Mouse (Mus musculus) limb, embryonic 12.5 days (tissue): ENCODE results near the gene Thsd4. TPM values are rescaled to one million over a fixed set of nuclear protein-coding genes. Genes with fewer than 3 reads are reported as not detected.

Experiments
- ATAC-seq: fragments of 200-750 bp; cut with Nextera tagmentation; 2 replicates; pipeline ENCODE4 v1.8.0; 2017; ENCODE audit warnings: low read depth, moderate TSS enrichment; ENCODE audit not compliant: insufficient number of reproducible peaks, insufficient read depth, low FRiP score, low TSS enrichment
- H3K27ac ChIP-seq: fragments of 300-500 bp; sonication (generic); 2 replicates; pipeline ENCODE4 v1.5.1; 2016; ENCODE audit warnings: mild to moderate bottlenecking, moderate library complexity
- H3K27me3 ChIP-seq: fragments of 300-500 bp; sonication (generic); 2 replicates; pipeline ENCODE4 v1.6.1; 2016; ENCODE audit warnings: mild to moderate bottlenecking, moderate library complexity
- H3K36me3 ChIP-seq: fragments of 300-500 bp; sonication (generic); 2 replicates; pipeline ENCODE4 v1.6.1; 2016; ENCODE audit warnings: mild to moderate bottlenecking, moderate library complexity
- H3K4me1 ChIP-seq: fragments of 300-500 bp; sonication (generic); replicated peaks from 2 replicates; pipeline ENCODE4 v1.6.1; 2016
- H3K4me2 ChIP-seq: fragments of 300-500 bp; sonication (generic); 2 replicates; pipeline ENCODE4 v1.6.1; 2016; ENCODE audit warnings: mild to moderate bottlenecking, moderate library complexity
- H3K4me3 ChIP-seq: fragments of 300-500 bp; sonication (generic); replicated peaks from 2 replicates; pipeline ENCODE4 v1.5.1; 2016; ENCODE audit warnings: mild to moderate bottlenecking
- H3K9ac ChIP-seq: fragments of 300-500 bp; sonication (generic); replicated peaks from 2 replicates; pipeline ENCODE4 v1.6.1; 2016; ENCODE audit warnings: mild to moderate bottlenecking, moderate library complexity
- H3K9me3 ChIP-seq: fragments of 300-500 bp; sonication (generic); 2 replicates; pipeline ENCODE4 v1.6.1; 2016; ENCODE audit warnings: mild to moderate bottlenecking, moderate library complexity
- WGBS: fragments of 180-500 bp; shearing (Covaris S2); methylation state at CpG from one replicate; pipeline ENCODE4 v1.1.7; 2016; 5-methylcytosine and 5-hydroxymethylcytosine counted together
- polyA plus RNA-seq: library from polyadenylated mRNA; unstranded; fragments of >200 nt; fragmentation: Nextera tagmentation; extraction: Ambion mirVana; gene quantifications from 2 replicates; pipeline ENCODE4 v1.2.1, GENCODE M21; 2016

Thsd4 gene
- polyA plus RNA-seq, 1 experiment from 2014 or later, result 27.0 TPM

GRCm38 (mm10) chr9:60454406-60455076 lies 67.3 kb downstream of the Thsd4 start:
- Histone ChIP-seq H3K4me3 (no peak overlapping the region), H3K9ac (no peak overlapping the region), H3K4me2 (no peak overlapping the region), H3K9me3 (no peaks in the 10 kb centered on the region), H3K27me3 (no peaks in the 10 kb centered on the region; the same call in 1 of the 2 replicates), H3K36me3 (no peaks in the 10 kb centered on the region), H3K4me1 (peaks cover 14% of the 10 kb centered on the region), H3K27ac (no peak overlapping the region)
- ATAC-seq, result no peak
- 75% methylated on average over 13 of the region's 13 CpGs for WGBS

- ATAC-seq, result no peak
- Histone ChIP-seq H3K4me3 (no peak overlapping the region), H3K4me1 (peaks cover 11% of the 10 kb centered on the region), H3K27me3 (no peaks in the 10 kb centered on the region), H3K4me2 (no peak overlapping the region), H3K9ac (no peak overlapping the region), H3K9me3 (no peaks in the 10 kb centered on the region), H3K36me3 (no peaks in the 10 kb centered on the region), H3K27ac (no peak overlapping the region)
- 87% methylated on average over 3 of the region's 3 CpGs for WGBS
These were observed 72.3 kb downstream of the Thsd4 start for GRCm38 (mm10) chr9:60449498-60449897.

DNA sequence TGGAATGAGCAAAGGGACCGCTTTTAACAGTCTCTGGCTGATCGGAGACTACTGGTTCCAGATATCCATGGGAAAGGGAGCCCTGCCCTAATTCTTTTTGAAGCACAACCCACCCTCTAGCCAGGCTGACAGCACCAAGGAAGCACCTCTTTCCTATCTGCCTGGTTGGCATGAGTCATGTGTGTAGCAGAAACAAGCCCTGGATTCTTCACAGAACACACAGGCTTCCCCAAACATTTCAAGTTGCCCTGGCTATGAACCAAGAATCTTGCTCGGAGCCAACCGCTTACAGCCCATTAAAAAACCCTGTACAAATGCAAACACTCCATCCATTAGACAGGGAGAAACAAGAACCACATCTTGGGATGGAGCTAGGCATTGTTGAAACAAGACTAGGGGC lies 76.0 kb downstream of the Thsd4 start:
- no peak overlapping the region for H3K4me2 ChIP-seq
- no peak overlapping the region for H3K9ac ChIP-seq
- ATAC-seq, result no peak
- H3K27me3 ChIP-seq, result no peaks in the 10 kb centered on the region
- H3K9me3 ChIP-seq, result no peaks in the 10 kb centered on the region
- peaks cover 7% of the 10 kb centered on the region for H3K4me1 ChIP-seq
- WGBS, result 78% methylated on average over 4 of the region's 4 CpGs
- no peaks in the 10 kb centered on the region for H3K36me3 ChIP-seq
- H3K27ac ChIP-seq, result peak overlapping the region; percentile 42; the same call in 1 of the 2 replicates
- H3K4me3 ChIP-seq, result no peak overlapping the region

DNA sequence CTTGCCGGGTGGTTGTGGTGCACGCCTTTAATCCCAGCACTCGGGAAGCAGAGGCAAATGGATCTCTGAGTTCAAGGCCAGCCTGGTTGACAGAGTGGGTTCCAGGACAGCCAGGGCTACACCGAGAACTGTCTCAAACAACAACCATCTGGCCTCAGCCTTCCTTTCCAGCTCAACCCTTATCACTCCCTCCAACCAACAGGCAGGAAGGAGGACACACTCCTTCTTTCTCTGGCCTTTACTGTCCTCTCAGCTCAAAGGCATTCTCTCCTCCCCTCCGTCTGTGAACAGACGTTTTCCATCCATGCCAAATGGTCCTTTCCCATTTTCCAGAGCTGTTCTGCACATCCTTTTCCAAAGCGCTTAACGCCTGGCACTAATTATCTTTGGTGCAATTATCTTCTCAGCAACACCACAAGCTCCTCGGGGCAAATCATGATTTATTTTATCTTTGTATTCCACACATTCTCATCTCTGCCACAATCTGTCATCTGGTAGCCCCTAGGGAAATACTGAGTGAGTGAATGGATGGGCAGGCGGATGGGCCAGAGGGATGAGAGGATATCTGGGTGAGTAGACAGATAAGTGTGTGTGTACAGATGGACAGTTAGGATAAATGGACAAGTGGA lies 80.5 kb downstream of the Thsd4 start:
- WGBS, result 62% methylated on average over 10 of the region's 10 CpGs
- no peak for ATAC-seq

GRCm38 (mm10) chr9:60440506-60440905 lies 81.3 kb downstream of the Thsd4 start:
- Histone ChIP-seq H3K27ac (no peak overlapping the region), H3K9ac (no peak overlapping the region), H3K4me1 (peaks cover 5% of the 10 kb centered on the region; the same call in 1 of the 2 replicates), H3K4me3 (no peak overlapping the region), H3K9me3 (no peaks in the 10 kb centered on the region), H3K4me2 (no peak overlapping the region), H3K36me3 (no peaks in the 10 kb centered on the region), H3K27me3 (no peaks in the 10 kb centered on the region; the same call in 1 of the 2 replicates)
- 57% methylated on average over 8 of the region's 8 CpGs for WGBS
- no peak for ATAC-seq

More for the DNA sequence above, 80.5 kb downstream of the Thsd4 start:
- Histone ChIP-seq H3K36me3 (no peaks in the 10 kb centered on the region), H3K9me3 (no peaks in the 10 kb centered on the region), H3K4me1 (peaks cover 8% of the 10 kb centered on the region), H3K4me2 (no peak overlapping the region), H3K27ac (no peak overlapping the region), H3K27me3 (no peaks in the 10 kb centered on the region; the same call in 1 of the 2 replicates), H3K4me3 (no peak overlapping the region), H3K9ac (no peak overlapping the region)

DNA sequence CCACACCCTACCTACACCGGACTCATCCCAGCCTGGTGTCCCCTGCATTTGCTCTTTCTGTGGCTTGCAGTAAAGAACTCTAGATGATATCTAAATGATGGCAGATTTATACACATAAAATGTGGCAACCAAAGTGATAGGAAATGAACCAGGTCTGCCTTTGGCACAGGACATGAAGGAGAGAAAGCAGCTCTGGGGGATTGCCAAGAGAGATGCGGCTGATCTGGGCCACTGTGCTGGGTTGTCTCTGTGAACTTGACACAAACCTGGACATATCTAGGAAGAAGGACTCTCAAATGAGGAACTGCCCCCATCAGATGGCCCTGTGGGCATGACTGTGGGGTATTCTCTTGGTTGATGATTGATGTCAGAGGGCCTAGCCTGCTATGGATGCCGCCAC lies 85.6 kb downstream of the Thsd4 start:
- H3K36me3 ChIP-seq, result no peaks in the 10 kb centered on the region
- 0 out of 2 replicates have a peak, but pooled peaks cover 4% of the 10 kb centered on the region for H3K4me1 ChIP-seq
- H3K4me3 ChIP-seq, result no peak overlapping the region
- no peak overlapping the region for H3K9ac ChIP-seq
- WGBS, result 86% methylated on average over 3 of the region's 3 CpGs
- H3K4me2 ChIP-seq, result no peak overlapping the region
- H3K9me3 ChIP-seq, result no peaks in the 10 kb centered on the region
- H3K27ac ChIP-seq, result no peak overlapping the region
- ATAC-seq, result no peak
- H3K27me3 ChIP-seq, result no peaks in the 10 kb centered on the region; the same call in 1 of the 2 replicates

- no peaks in the 10 kb centered on the region for H3K9me3 ChIP-seq
- ATAC-seq, result no peak
- no peak overlapping the region for H3K27ac ChIP-seq
- H3K4me3 ChIP-seq, result no peak overlapping the region
- no peak overlapping the region for H3K4me2 ChIP-seq
- no peaks in the 10 kb centered on the region for H3K27me3 ChIP-seq
- 49% methylated on average over 2 of the region's 2 CpGs for WGBS
- H3K4me1 ChIP-seq, result no peaks in the 10 kb centered on the region
- no peaks in the 10 kb centered on the region for H3K36me3 ChIP-seq
- H3K9ac ChIP-seq, result no peak overlapping the region
These were observed 87.8 kb downstream of the Thsd4 start for GRCm38 (mm10) chr9:60434093-60434492.

DNA sequence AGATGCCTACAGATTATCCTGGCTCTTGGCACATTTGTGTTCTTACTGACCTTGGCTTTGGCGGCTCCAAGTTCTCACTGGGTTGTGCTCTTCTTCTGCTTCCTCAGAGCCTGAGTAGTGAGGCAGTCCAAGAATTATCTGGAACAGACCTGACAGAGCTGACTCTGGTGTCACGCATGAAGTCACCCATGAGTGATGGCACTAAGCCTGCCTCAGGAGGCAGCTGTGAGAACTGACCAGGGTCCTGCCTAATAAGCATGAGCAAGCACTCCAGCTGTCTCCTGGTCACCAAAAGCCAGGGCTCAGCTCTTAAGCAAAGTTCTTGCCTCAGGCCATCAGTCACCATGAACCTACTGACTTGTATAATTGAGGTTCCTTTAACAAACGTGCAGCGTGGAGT lies 89.9 kb downstream of the Thsd4 start:
- Histone ChIP-seq H3K4me3 (no peak overlapping the region), H3K27me3 (no peaks in the 10 kb centered on the region), H3K4me2 (no peak overlapping the region), H3K27ac (no peak overlapping the region), H3K9ac (no peak overlapping the region), H3K9me3 (no peaks in the 10 kb centered on the region), H3K4me1 (no peaks in the 10 kb centered on the region), H3K36me3 (no peaks in the 10 kb centered on the region)
- no peak for ATAC-seq
- 80% methylated on average over 4 of the region's 4 CpGs for WGBS

DNA sequence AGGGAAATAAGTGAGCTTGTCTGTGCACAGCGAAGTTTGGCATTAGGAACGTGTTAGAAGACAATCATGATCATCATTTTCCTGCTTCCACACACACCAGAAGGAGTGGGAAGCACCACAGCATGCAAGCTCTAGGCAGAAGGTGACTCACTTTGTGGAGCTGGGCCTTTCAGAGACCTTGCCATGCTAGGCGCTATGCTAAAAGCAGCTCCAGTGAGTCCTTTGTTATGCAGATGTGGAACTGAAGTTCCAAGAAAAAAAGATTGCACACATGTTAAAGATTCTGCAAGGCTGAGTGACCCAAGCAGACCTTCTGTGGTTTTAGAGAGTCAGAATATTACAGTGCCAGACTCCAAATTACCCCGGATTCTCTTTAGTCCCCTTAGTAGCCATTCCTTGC lies 91.8 kb downstream of the Thsd4 start:
- no peaks in the 10 kb centered on the region for H3K36me3 ChIP-seq
- no peaks in the 10 kb centered on the region for H3K9me3 ChIP-seq
- H3K4me2 ChIP-seq, result no peak overlapping the region
- 89% methylated on average over 4 of the region's 4 CpGs for WGBS
- no peak for ATAC-seq
- no peaks in the 10 kb centered on the region for H3K27me3 ChIP-seq
- H3K4me3 ChIP-seq, result no peak overlapping the region
- H3K4me1 ChIP-seq, result peaks cover 3% of the 10 kb centered on the region; the same call in 1 of the 2 replicates
- H3K27ac ChIP-seq, result no peak overlapping the region
- H3K9ac ChIP-seq, result no peak overlapping the region

DNA sequence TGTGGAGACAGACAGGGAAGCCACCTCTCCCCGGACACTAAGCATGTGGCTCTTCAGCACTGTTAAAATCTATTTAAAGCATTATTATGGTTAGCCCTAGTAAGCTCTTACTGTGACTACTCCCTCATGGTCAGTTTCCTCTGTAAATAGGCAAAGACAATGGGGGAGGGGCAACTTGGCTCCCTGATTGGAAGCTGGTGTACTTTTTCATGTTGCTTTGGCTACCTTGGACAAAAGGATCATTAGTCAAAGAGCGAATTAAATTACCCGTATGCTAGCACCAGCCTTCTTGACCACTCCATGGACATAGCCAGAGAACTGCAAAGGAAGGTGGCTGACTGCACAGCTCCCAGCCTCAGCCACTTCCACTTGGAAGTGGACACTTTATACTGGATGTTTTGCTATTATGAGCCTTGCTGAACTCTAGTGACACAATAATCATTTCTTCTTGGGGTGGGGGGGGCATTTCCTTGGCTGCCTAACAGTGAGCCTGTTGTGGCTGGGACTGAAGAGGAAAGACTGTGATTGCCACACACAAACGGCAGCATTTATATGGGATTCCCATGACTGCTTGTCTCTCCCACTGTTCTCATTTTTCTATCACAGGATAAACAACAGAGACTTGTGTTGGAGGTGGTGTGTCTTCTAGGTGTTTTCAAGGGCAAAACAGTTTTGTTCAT lies 107.6 kb downstream of the Thsd4 start:
- no peak overlapping the region for H3K27ac ChIP-seq
- H3K36me3 ChIP-seq, result no peaks in the 10 kb centered on the region
- H3K9me3 ChIP-seq, result no peaks in the 10 kb centered on the region
- H3K4me3 ChIP-seq, result no peak overlapping the region
- peaks cover 3% of the 10 kb centered on the region; the same call in 1 of the 2 replicates for H3K27me3 ChIP-seq
- H3K4me1 ChIP-seq, result peaks cover 38% of the 10 kb centered on the region
- H3K4me2 ChIP-seq, result no peak overlapping the region
- WGBS, result 42% methylated on average over 4 of the region's 4 CpGs
- H3K9ac ChIP-seq, result no peak overlapping the region
- no peak for ATAC-seq

DNA sequence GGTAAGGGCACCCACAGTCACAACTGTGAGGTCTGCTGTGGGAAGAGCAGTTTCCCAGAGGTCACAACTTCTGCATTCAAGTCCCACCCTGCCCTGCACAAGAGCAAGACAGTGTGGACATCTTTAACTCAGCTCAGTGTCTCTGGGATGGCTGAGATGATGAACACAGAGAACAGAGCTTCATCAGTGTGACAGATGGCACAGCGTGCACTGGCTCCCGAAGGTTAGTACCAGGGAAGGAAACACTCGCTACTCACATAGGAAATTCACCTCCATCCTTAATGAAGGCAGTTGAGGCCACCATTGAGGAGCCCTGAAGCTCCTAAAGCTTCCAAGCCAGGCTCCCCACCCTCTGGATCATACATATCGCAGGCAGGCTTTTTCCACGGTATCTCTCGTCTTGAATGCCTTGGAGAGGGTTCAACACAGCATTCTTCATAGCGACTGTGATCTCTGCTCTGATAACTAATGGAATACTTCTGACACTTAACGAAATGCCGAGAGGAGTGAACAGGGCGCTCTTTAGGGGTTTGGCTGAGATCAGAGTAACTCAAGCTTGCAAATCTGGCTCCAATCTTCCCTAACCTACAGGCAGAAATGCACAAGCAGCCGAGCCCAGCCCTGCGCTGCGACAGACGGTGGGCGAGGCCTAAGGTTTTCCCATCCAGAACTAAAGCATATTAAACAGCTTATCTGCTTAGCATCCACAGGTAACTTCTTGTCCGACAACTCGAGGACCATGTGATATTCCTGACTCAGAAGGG lies 110.8 kb downstream of the Thsd4 start:
- 68% methylated on average over 17 of the region's 17 CpGs for WGBS
- Histone ChIP-seq H3K4me3 (no peak overlapping the region), H3K27me3 (peaks cover 3% of the 10 kb centered on the region; the same call in 1 of the 2 replicates), H3K9me3 (no peaks in the 10 kb centered on the region), H3K27ac (no peak overlapping the region), H3K36me3 (no peaks in the 10 kb centered on the region), H3K4me1 (peaks cover 54% of the 10 kb centered on the region), H3K9ac (no peak overlapping the region), H3K4me2 (no peak overlapping the region)
- no peak for ATAC-seq
